In the genomic region with DNA sequence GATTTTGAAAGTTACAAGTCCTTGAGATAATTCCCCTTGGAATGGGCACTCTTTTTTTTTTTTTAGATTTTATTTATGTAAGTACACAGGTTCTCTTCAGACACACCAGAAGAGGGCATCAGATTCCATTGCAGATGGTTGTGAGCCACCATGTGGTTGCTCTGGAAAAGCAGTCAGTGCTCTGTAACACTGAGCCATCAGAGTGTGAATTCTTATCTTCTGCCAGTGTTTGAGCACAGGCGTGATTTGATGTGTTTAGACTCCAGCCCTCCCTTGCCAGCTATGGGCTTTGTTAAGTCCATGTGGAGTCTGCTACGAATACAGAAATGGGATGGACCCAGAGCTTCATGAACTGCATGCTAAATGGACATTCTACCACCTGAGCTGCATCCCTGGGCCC, we compare ENCODE assay signal across 8 mouse cellular contexts. TPM values are rescaled to one million over a fixed set of nuclear protein-coding genes. Genes with fewer than 3 reads are reported as not detected.
DNase-seq lines count a peak whose midpoint lies in the region; ATAC-seq lines count a peak whose summit lies in the region.

No protein-coding gene starts in this region.

- peak; percentile 4 for DNase-seq in gastrocnemius, postnatal 10 days
- DNase-seq in gastrocnemius, adult 18-20 months (ENCODE audit: low spot score), result no peak
- peak; percentile 44 for DNase-seq in A20 (ENCODE audit: low read depth, low spot score)
- DNase-seq in embryonic facial prominence, embryonic 11.5 days (ENCODE audit: low spot score), result no peak
- peak; percentile 43 for DNase-seq in lung, postnatal 25 days (ENCODE audit: low spot score)
- DNase-seq in left cerebral cortex, adult 18-20 months (ENCODE audit: low spot score in 2 of 2), result no peak

- H3K27ac ChIP-seq in embryonic facial prominence, embryonic 11.5 days (replicated peaks; ENCODE audit: low read depth, low read length), result no peak overlapping the region
- H3K27ac ChIP-seq in hindbrain, embryonic 16.5 days (ENCODE audit: low read depth, low read length), result no peak overlapping the region

- peak overlapping the region; percentile 61 for H3K4me2 ChIP-seq in embryonic facial prominence, embryonic 11.5 days (ENCODE audit: low read depth, low read length)
- peak overlapping the region; percentile 60 for H3K4me2 ChIP-seq in hindbrain, embryonic 16.5 days (ENCODE audit: low read length)

- H3K36me3 ChIP-seq in embryonic facial prominence, embryonic 11.5 days (replicated peaks; ENCODE audit: control insufficient read depth, insufficient read depth, low read depth, low read length), result no peaks in the 10 kb centered on the region
- no peaks in the 10 kb centered on the region for H3K36me3 ChIP-seq in hindbrain, embryonic 16.5 days (ENCODE audit: control insufficient read depth, insufficient read depth, low read length)

- peaks cover 14% of the 10 kb centered on the region for H3K4me1 ChIP-seq in embryonic facial prominence, embryonic 11.5 days (ENCODE audit: control insufficient read depth, insufficient read depth, low read length)
- H3K4me1 ChIP-seq in hindbrain, embryonic 16.5 days (ENCODE audit: control insufficient read depth, insufficient read depth, low read depth, low read length), result peaks cover 32% of the 10 kb centered on the region

- peak overlapping the region; percentile 98 for H3K9ac ChIP-seq in embryonic facial prominence, embryonic 11.5 days (replicated peaks; ENCODE audit: low read length)
- H3K9ac ChIP-seq in hindbrain, embryonic 16.5 days (ENCODE audit: low read depth, low read length), result no peak overlapping the region

- ATAC-seq in embryonic facial prominence, embryonic 11.5 days (replicated peaks; ENCODE audit: insufficient number of reproducible peaks, low FRiP score, low TSS enrichment, low read depth), result no peak
- ATAC-seq in hindbrain, embryonic 16.5 days, result no peak
- no peak for ATAC-seq in activated CD4-positive, CD25-positive, alpha-beta regulatory T cell, adult 4 months

- H3K4me3 ChIP-seq in embryonic facial prominence, embryonic 11.5 days (ENCODE audit: low read depth, low read length), result peak overlapping the region; percentile 61
- 0 out of 2 replicates have a peak overlapping the region, but pooled peaks have one; percentile 0 for H3K4me3 ChIP-seq in hindbrain, embryonic 16.5 days (ENCODE audit: low read length)

- no peaks in the 10 kb centered on the region for H3K27me3 ChIP-seq in embryonic facial prominence, embryonic 11.5 days (ENCODE audit: control insufficient read depth, insufficient read depth, low read length)
- no peaks in the 10 kb centered on the region for H3K27me3 ChIP-seq in hindbrain, embryonic 16.5 days (replicated peaks; ENCODE audit: control insufficient read depth, insufficient read depth, low read length)

- H3K9me3 ChIP-seq in embryonic facial prominence, embryonic 11.5 days (replicated peaks; ENCODE audit: control insufficient read depth, low read length), result no peaks in the 10 kb centered on the region
- no peaks in the 10 kb centered on the region for H3K9me3 ChIP-seq in hindbrain, embryonic 16.5 days (ENCODE audit: control insufficient read depth, low read length)

- WGBS in embryonic facial prominence, embryonic 11.5 days, result 55% methylated on average over 2 of the region's 2 CpGs
- 23% methylated on average over 2 of the region's 2 CpGs for WGBS in hindbrain, embryonic 16.5 days

RNA-seq across cellular contexts. Expression of a gene that starts 1.7 kb away (rescaled TPM):
- total RNA-seq in gastrocnemius, postnatal 10 days (2021), result 10 to 100 TPM; 55.1 to 60.5 TPM
- 10 to 100 TPM; 62.4 to 99.0 TPM for total RNA-seq in gastrocnemius, adult 18-20 months (2021)
- polyA plus RNA-seq in embryonic facial prominence, embryonic 11.5 days (2014; fragmentation: Nextera tagmentation; extraction: Ambion mirVana), result 2.9 and 3.1 TPM in 2 replicates
- 2.7 and 2.9 TPM in 2 replicates for polyA plus RNA-seq in hindbrain, embryonic 16.5 days (2015; fragmentation: Nextera tagmentation; extraction: Ambion mirVana)
- polyA plus RNA-seq in activated CD4-positive, CD25-positive, alpha-beta regulatory T cell, adult 4 months (2017; shearing (Covaris generic)), result 1 to 10 TPM in 1 of 2 experiments, not detected in 1; 1.1 TPM
- total RNA-seq in left cerebral cortex, adult 18-20 months (2021), result 10 to 100 TPM; 21.2 to 27.8 TPM

RNA-seq across cellular contexts. Expression of a gene that starts 2.0 kb away (rescaled TPM):
- total RNA-seq in gastrocnemius, postnatal 10 days (2021), result 1 to 10 TPM; 1.9 to 2.3 TPM
- 1 to 10 TPM; 2.3 to 3.5 TPM for total RNA-seq in gastrocnemius, adult 18-20 months (2021)
- polyA plus RNA-seq in embryonic facial prominence, embryonic 11.5 days (2014; fragmentation: Nextera tagmentation; extraction: Ambion mirVana), result 0.52 and 1.9 TPM in 2 replicates
- polyA plus RNA-seq in hindbrain, embryonic 16.5 days (2015; fragmentation: Nextera tagmentation; extraction: Ambion mirVana), result 0.80 and 1.7 TPM in 2 replicates
- polyA plus RNA-seq in activated CD4-positive, CD25-positive, alpha-beta regulatory T cell, adult 4 months (2017; shearing (Covaris generic)), result 1 to 10 TPM; 2.0 to 4.1 TPM
- total RNA-seq in left cerebral cortex, adult 18-20 months (2021), result 1 to 10 TPM; 1.8 to 2.3 TPM

RNA-seq across cellular contexts. Expression of a gene that starts 2.3 kb away (rescaled TPM):
- 10 to 100 TPM; 28.0 to 35.3 TPM for total RNA-seq in gastrocnemius, postnatal 10 days (2021)
- total RNA-seq in gastrocnemius, adult 18-20 months (2021), result 10 to 100 TPM; 20.1 to 25.2 TPM
- polyA plus RNA-seq in embryonic facial prominence, embryonic 11.5 days (2014; fragmentation: Nextera tagmentation; extraction: Ambion mirVana), result 66.9 and 72.6 TPM in 2 replicates
- 42.5 and 51.6 TPM in 2 replicates for polyA plus RNA-seq in hindbrain, embryonic 16.5 days (2015; fragmentation: Nextera tagmentation; extraction: Ambion mirVana)
- polyA plus RNA-seq in activated CD4-positive, CD25-positive, alpha-beta regulatory T cell, adult 4 months (2017; shearing (Covaris generic)), result 10 to 100 TPM; 32.1 to 47.7 TPM
- total RNA-seq in left cerebral cortex, adult 18-20 months (2021), result 10 to 100 TPM; 33.0 to 38.1 TPM

RNA-seq across cellular contexts. Expression of a gene that starts 30.6 kb away (rescaled TPM):
- 10 to 100 TPM; 84.2 to 86.4 TPM for total RNA-seq in gastrocnemius, postnatal 10 days (2021)
- total RNA-seq in gastrocnemius, adult 18-20 months (2021), result 100 to 1,000 TPM; 130 to 144 TPM
- polyA plus RNA-seq in embryonic facial prominence, embryonic 11.5 days (2014; fragmentation: Nextera tagmentation; extraction: Ambion mirVana), result 32.4 and 42.5 TPM in 2 replicates
- polyA plus RNA-seq in hindbrain, embryonic 16.5 days (2015; fragmentation: Nextera tagmentation; extraction: Ambion mirVana), result 90.7 and 92.8 TPM in 2 replicates
- polyA plus RNA-seq in activated CD4-positive, CD25-positive, alpha-beta regulatory T cell, adult 4 months (2017; shearing (Covaris generic)), result 1 to 10 TPM; 3.0 to 4.7 TPM
- 10 to 100 TPM; 67.9 to 70.1 TPM for total RNA-seq in left cerebral cortex, adult 18-20 months (2021)

RNA-seq across cellular contexts. Expression of a gene that starts 30.7 kb away (rescaled TPM):
- 10 to 100 TPM; 41.7 to 49.0 TPM for total RNA-seq in gastrocnemius, postnatal 10 days (2021)
- total RNA-seq in gastrocnemius, adult 18-20 months (2021), result 10 to 100 TPM; 46.8 to 61.0 TPM
- 55.1 and 75.1 TPM in 2 replicates for polyA plus RNA-seq in embryonic facial prominence, embryonic 11.5 days (2014; fragmentation: Nextera tagmentation; extraction: Ambion mirVana)
- 112 and 120 TPM in 2 replicates for polyA plus RNA-seq in hindbrain, embryonic 16.5 days (2015; fragmentation: Nextera tagmentation; extraction: Ambion mirVana)
- 10 to 100 TPM; 41.0 to 63.7 TPM for polyA plus RNA-seq in activated CD4-positive, CD25-positive, alpha-beta regulatory T cell, adult 4 months (2017; shearing (Covaris generic))
- total RNA-seq in left cerebral cortex, adult 18-20 months (2021), result 10 to 100 TPM; 70.4 to 89.3 TPM

Comparison
In these comparisons a context has a peak if more than half of its experiments do, and no peak if none do; other contexts are left out.
1. DNase-seq: peak in gastrocnemius, postnatal 10 days (single experiment), A20 (single experiment) and lung, postnatal 25 days (single experiment); none in gastrocnemius, adult 18-20 months (single experiment), embryonic facial prominence, embryonic 11.5 days (single experiment) and left cerebral cortex, adult 18-20 months (0 of 2).